Mouse (Mus musculus) MEL (cell line): ENCODE data around the gene Itga10. TPM values are rescaled to one million over a fixed set of nuclear protein-coding genes. Genes with fewer than 3 reads are reported as not detected.

Experiments
- DNase-seq: peaks from one replicate; pipeline ENCODE4 v3.0.0; 2011; ENCODE audit warnings: low read depth, low spot score
- H3K27ac ChIP-seq: 2 replicates; pipeline ENCODE4 v1.5.1; 2012; ENCODE audit warnings: low read depth, mild to moderate bottlenecking, control low read depth, low read length, moderate library complexity; ENCODE audit not compliant: control insufficient read depth
- H3K27me3 ChIP-seq, 2 experiments: fragments of 150-350 bp in 1 of 2; sonication (generic) in 1 of 2; 2 replicates each; pipeline ENCODE4 v1.6.1; 2012; ENCODE audit warnings: low read length in 2 of 2, mild to moderate bottlenecking in 2 of 2, improper control_type of control experiment in 1 of 2, moderate library complexity in 1 of 2; ENCODE audit not compliant: insufficient read depth in 2 of 2, control insufficient read depth in 1 of 2
- H3K36me3 ChIP-seq, 2 experiments: 2 replicates each; pipeline ENCODE4 v1.6.1; 2012 to 2014; ENCODE audit warnings: low read length in 2 of 2, improper control_type of control experiment in 1 of 2, inconsistent platforms in 1 of 2, mild to moderate bottlenecking in 1 of 2; ENCODE audit not compliant: insufficient read depth in 2 of 2, control insufficient read depth in 1 of 2
- H3K4me1 ChIP-seq, 2 experiments: fragments of 150-350 bp in 1 of 2; sonication (generic) in 1 of 2; 2 replicates each; pipeline ENCODE4 v1.6.1; 2012; ENCODE audit warnings: low read length in 2 of 2, improper control_type of control experiment in 1 of 2, mild to moderate bottlenecking in 1 of 2; ENCODE audit not compliant: insufficient read depth in 2 of 2, control insufficient read depth in 1 of 2
- H3K4me3 ChIP-seq, 2 experiments: fragments of 150-350 bp in 1 of 2; sonication (generic) in 1 of 2; 2 replicates each; pipeline ENCODE4 v1.5.1; 2012; ENCODE audit warnings: low read depth in 2 of 2, low read length in 2 of 2, mild to moderate bottlenecking in 2 of 2, moderate library complexity in 2 of 2, control low read depth in 1 of 2, improper control_type of control experiment in 1 of 2; ENCODE audit not compliant: control insufficient read depth in 1 of 2, insufficient read depth in 1 of 2
- H3K79me2 ChIP-seq: 2 replicates; pipeline ENCODE4 v1.6.1; 2012; ENCODE audit warnings: mild to moderate bottlenecking, low read length, moderate library complexity; ENCODE audit not compliant: control insufficient read depth, poor library complexity, insufficient read depth
- H3K9ac ChIP-seq: 2 replicates; pipeline ENCODE4 v1.6.1; 2012; ENCODE audit warnings: low read depth, mild to moderate bottlenecking, control low read depth, low read length, moderate library complexity; ENCODE audit not compliant: control insufficient read depth, poor library complexity, severe bottlenecking
- H3K9me3 ChIP-seq: fragments of 150-350 bp; sonication (generic); replicated peaks from 2 replicates; pipeline ENCODE4 v1.6.1; 2012; ENCODE audit warnings: mild to moderate bottlenecking, low read length, improper control_type of control experiment, moderate library complexity; ENCODE audit not compliant: insufficient read depth
- BHLHE40 ChIP-seq: IDR thresholded peaks from 2 replicates; pipeline ENCODE4 v1.6.1; 2012; ENCODE audit warnings: low read depth, mild to moderate bottlenecking, inconsistent platforms, low read length, improper control_type of control experiment, borderline replicate concordance
- CHD1 ChIP-seq: IDR thresholded peaks from 2 replicates; pipeline ENCODE4 v1.6.1; 2012; ENCODE audit warnings: low read depth, mild to moderate bottlenecking, inconsistent platforms, low read length, improper control_type of control experiment
- CHD2 ChIP-seq: IDR thresholded peaks from 2 replicates; pipeline ENCODE4 v1.6.1; 2011; ENCODE audit warnings: low read length, improper control_type of control experiment
- E2F4 ChIP-seq: IDR thresholded peaks from 2 replicates; pipeline ENCODE4 v1.6.1; 2011; ENCODE audit warnings: low read depth, low read length, improper control_type of control experiment, borderline replicate concordance
- ELF1 ChIP-seq: IDR thresholded peaks from 2 replicates; pipeline ENCODE4 v1.6.1; 2014; ENCODE audit warnings: low read depth, mild to moderate bottlenecking, inconsistent platforms, low read length, improper control_type of control experiment, moderate library complexity
- GABPA ChIP-seq: IDR thresholded peaks from 2 replicates; pipeline ENCODE4 v1.6.1; 2012; ENCODE audit warnings: low read depth, mild to moderate bottlenecking, inconsistent platforms, low read length, improper control_type of control experiment, moderate library complexity
- GATA1 ChIP-seq: IDR thresholded peaks from 2 replicates; pipeline ENCODE4 v1.6.1; 2011; ENCODE audit warnings: low read depth, low read length, improper control_type of control experiment
- JUND ChIP-seq: IDR thresholded peaks from 2 replicates; pipeline ENCODE4 v1.6.1; 2011; ENCODE audit warnings: low read depth, mild to moderate bottlenecking, improper control_type of control experiment, low read length
- KAT2A ChIP-seq: conservative IDR thresholded peaks from 2 replicates; pipeline ENCODE4 v1.6.1; 2012; ENCODE audit warnings: low read depth, low read length, improper control_type of control experiment, inconsistent platforms
- MAX ChIP-seq: IDR thresholded peaks from 2 replicates; pipeline ENCODE4 v1.6.1; 2011; ENCODE audit warnings: low read length, improper control_type of control experiment
- MAZ ChIP-seq: IDR thresholded peaks from 2 replicates; pipeline ENCODE4 v1.6.1; 2012; ENCODE audit warnings: low read depth, mild to moderate bottlenecking, inconsistent platforms, low read length, improper control_type of control experiment
- MEF2A ChIP-seq: IDR thresholded peaks from 2 replicates; pipeline ENCODE4 v1.6.1; 2014; ENCODE audit warnings: low read depth, mild to moderate bottlenecking, inconsistent platforms, low read length, improper control_type of control experiment; ENCODE audit not compliant: poor library complexity, insufficient replicate concordance, severe bottlenecking; ENCODE audit errors: extremely low read depth
- MXI1 ChIP-seq: IDR thresholded peaks from 2 replicates; pipeline ENCODE4 v1.6.1; 2011; ENCODE audit warnings: mild to moderate bottlenecking, low read depth, low read length, improper control_type of control experiment
- MYB ChIP-seq: IDR thresholded peaks from 2 replicates; pipeline ENCODE4 v1.6.1; 2011; ENCODE audit warnings: mild to moderate bottlenecking, low read depth, low read length, improper control_type of control experiment
- MYC ChIP-seq: IDR thresholded peaks from 2 replicates; pipeline ENCODE4 v1.6.1; 2011; ENCODE audit warnings: low read depth, mild to moderate bottlenecking, low read length, improper control_type of control experiment, moderate library complexity
- NELFE ChIP-seq: IDR thresholded peaks from 2 replicates; pipeline ENCODE4 v1.6.1; 2011; ENCODE audit warnings: low read depth, low read length, improper control_type of control experiment
- NRF1 ChIP-seq: IDR thresholded peaks from 2 replicates; pipeline ENCODE4 v1.6.1; 2014; ENCODE audit warnings: low read depth, mild to moderate bottlenecking, inconsistent platforms, low read length, improper control_type of control experiment, moderate library complexity; ENCODE audit not compliant: poor library complexity, insufficient read depth, severe bottlenecking
- POLR2A ChIP-seq, 2 experiments: IDR thresholded peaks; 2 replicates each; pipeline ENCODE4 v1.6.1; 2011 to 2012; ENCODE audit warnings: low read length in 2 of 2, mild to moderate bottlenecking in 2 of 2, control low read depth in 1 of 2, improper control_type of control experiment in 1 of 2, low read depth in 1 of 2, moderate library complexity in 1 of 2; ENCODE audit not compliant: control insufficient read depth in 1 of 2, insufficient read depth in 1 of 2, poor library complexity in 1 of 2
- POLR2AphosphoS2 ChIP-seq: IDR thresholded peaks from 2 replicates; pipeline ENCODE4 v1.6.1; 2011; ENCODE audit warnings: low read length, improper control_type of control experiment
- RCOR1 ChIP-seq: IDR thresholded peaks from 2 replicates; pipeline ENCODE4 v1.6.1; 2012; ENCODE audit warnings: low read depth, mild to moderate bottlenecking, inconsistent platforms, low read length, improper control_type of control experiment
- SIN3A ChIP-seq: IDR thresholded peaks from 2 replicates; pipeline ENCODE4 v1.6.1; 2012; ENCODE audit warnings: low read length, improper control_type of control experiment, inconsistent platforms
- SMC3 ChIP-seq: IDR thresholded peaks from 2 replicates; pipeline ENCODE4 v1.6.1; 2011; ENCODE audit warnings: low read depth, low read length, improper control_type of control experiment
- TBP ChIP-seq: IDR thresholded peaks from 2 replicates; pipeline ENCODE4 v1.8.0; 2011; ENCODE audit warnings: low read depth, low read length, improper control_type of control experiment
- USF2 ChIP-seq, 2 experiments: IDR thresholded peaks; 2 replicates each; pipeline ENCODE4 v1.6.1; 2011 to 2012; ENCODE audit warnings: improper control_type of control experiment in 2 of 2, low read length in 2 of 2, borderline replicate concordance in 1 of 2, inconsistent platforms in 1 of 2, low read depth in 1 of 2, mild to moderate bottlenecking in 1 of 2; ENCODE audit not compliant: insufficient read depth in 1 of 2
- ZC3H11A ChIP-seq: IDR thresholded peaks from 2 replicates; pipeline ENCODE4 v1.6.1; 2012; ENCODE audit warnings: low read depth, mild to moderate bottlenecking, inconsistent platforms, low read length, improper control_type of control experiment
- ZKSCAN1 ChIP-seq: IDR thresholded peaks from 2 replicates; pipeline ENCODE4 v1.6.1; 2012; ENCODE audit warnings: low read depth, mild to moderate bottlenecking, inconsistent platforms, low read length, improper control_type of control experiment, moderate library complexity
- ZMIZ1 ChIP-seq: IDR thresholded peaks from 2 replicates; pipeline ENCODE4 v1.6.1; 2012; ENCODE audit warnings: low read depth, mild to moderate bottlenecking, inconsistent platforms, low read length, improper control_type of control experiment, moderate library complexity
- ZNF384 ChIP-seq: IDR thresholded peaks from 2 replicates; pipeline ENCODE4 v1.6.1; 2012; ENCODE audit warnings: low read depth, mild to moderate bottlenecking, inconsistent platforms, low read length, improper control_type of control experiment
- polyA plus RNA-seq, 2 experiments: library from polyadenylated mRNA; stranded (reverse) in 1 of 2; unstranded in 1 of 2; fragments of >175 nt in 1 of 2; fragments of >200 nt in 1 of 2; gene quantifications; 2 replicates each; pipeline versions ENCODE4 v1.2.1 to v1.2.4; 2012; ENCODE audit warnings: low replicate concordance in 2 of 2, low read depth in 1 of 2; ENCODE audit not compliant: insufficient read length in 2 of 2, insufficient read depth in 1 of 2, missing spikeins in 1 of 2
- total RNA-seq: library from RNA; depleted of rRNA; stranded (reverse); fragments of 300-350 nt; gene quantifications from 2 replicates; pipeline ENCODE4 v1.2.3, GENCODE M21; 2012

Itga10 gene
- total and polyA plus RNA-seq, 3 experiments = 1.0 to 2.9 TPM; not detected in 1

- H3K27ac ChIP-seq = no peak overlapping the region
- peaks cover 4% of the 10 kb centered on the region in 2 experiments; a peak in 3 of 4 replicates for H3K4me1 ChIP-seq
- no peak for DNase-seq
- no peaks in the 10 kb centered on the region for H3K9me3 ChIP-seq
- peaks cover 3% of the 10 kb centered on the region; the same call in 1 of the 2 replicates for H3K79me2 ChIP-seq
- H3K27me3 ChIP-seq = no peaks in the 10 kb centered on the region
- H3K36me3 ChIP-seq = peaks cover 0 to 12% of the 10 kb centered on the region in 2 experiments; a peak in 2 of 4 replicates
- H3K9ac ChIP-seq = no peak overlapping the region
- TF ChIP-seq SIN3A = no peak
- TF ChIP-seq MAZ = no peak
- TF ChIP-seq MEF2A = no peak
- no peak for TF ChIP-seq ZMIZ1
- no peak for TF ChIP-seq GATA1
- TF ChIP-seq NRF1 = no peak
- TF ChIP-seq NELFE = no peak
- TF ChIP-seq ZNF384 = no peak
- TF ChIP-seq MYC = no peak
- no peak for TF ChIP-seq ZKSCAN1
- no peak for TF ChIP-seq POLR2A (IDR thresholded peaks at IDR 0.05; ENCODE audit: control insufficient read depth in 1 of 2, insufficient read depth in 1 of 2, low read depth in 1 of 2, low read length in 2 of 2, poor library complexity in 1 of 2)
- TF ChIP-seq JUND = no peak
- no peak for TF ChIP-seq CHD1
- TF ChIP-seq MXI1 = no peak
- TF ChIP-seq ELF1 = no peak
- TF ChIP-seq KAT2A = no peak
- no peak overlapping the region for H3K4me3 ChIP-seq
Measured at GRCm38 (mm10) chr3:96623201-96623600, 22.2 kb upstream of the Itga10 start.

GRCm38 (mm10) chr3:96629729-96630600 lies 15.4 kb upstream of the Itga10 start, which contains the start of gene Rbm8a:
TSS of gene Rbm8a (plus strand) at chr3:96629933.
- Histone ChIP-seq H3K27ac (peak within 1 kb of the TSS; percentile 65), H3K79me2 (peaks cover 31% of the 10 kb centered on the region), H3K36me3 (peaks cover 16 to 35% of the 10 kb centered on the region in 2 experiments), H3K4me1 (peaks cover 12 to 21% of the 10 kb centered on the region in 2 experiments), H3K9ac (peak within 1 kb of the TSS; percentile 80), H3K27me3 (no peaks in the 10 kb centered on the region), H3K4me3 (peak within 1 kb of the TSS; percentile 76 to 78), H3K9me3 (no peaks in the 10 kb centered on the region)
- DNase-seq = peak; percentile 100
- TF ChIP-seq SMC3 (no peak), ELF1 (peak; percentile 76), JUND (peak; percentile 55; the same call in 1 of the 2 replicates), MAX (peak; percentile 68), RCOR1 (peak; percentile 42; the same call in 1 of the 2 replicates), E2F4 (peak; percentile 85; the same call in 1 of the 2 replicates), GABPA (peak; percentile 53; the same call in 1 of the 2 replicates), ZC3H11A (0 out of 2 replicates have a peak, but pooled peaks have one; percentile 29), NRF1 (no peak), ZKSCAN1 (no peak), MAZ (0 out of 2 replicates have a peak, but pooled peaks have one; percentile 42), POLR2A (IDR thresholded peaks at IDR 0.05; ENCODE audit: control insufficient read depth in 1 of 2, insufficient read depth in 1 of 2, low read depth in 1 of 2, low read length in 2 of 2, poor library complexity in 1 of 2) (peak; percentile 93 to 100; a peak in 3 of 4 replicates), TBP (peak; percentile 97), USF2 (IDR thresholded peaks at IDR 0.05; ENCODE audit: borderline replicate concordance in 1 of 2, insufficient read depth in 1 of 2, low read depth in 1 of 2, low read length in 2 of 2) (no peak), BHLHE40 (no peak), CHD2 (no peak; the same call in 1 of the 2 replicates), SIN3A (peak; percentile 99), MYB (no peak), ZMIZ1 (peak; percentile 98), POLR2AphosphoS2 (peak; percentile 100)
